Mouse (Mus musculus) right cerebral cortex, postnatal 10 days (tissue): ENCODE data around the gene Pde4c.

Source experiments
- DNase-seq, 2 experiments: peaks; one replicate each; pipeline ENCODE4 v3.0.0; 2021; ENCODE audit warnings: low spot score in 2 of 2

Pde4c gene

GRCm38 (mm10) chr8:70723486-70724210, at the start of gene Pde4c:
Gene Pde4c, plus strand, starts transcription at chr8:70723720.
- DNase-seq: no peak

GRCm38 (mm10) chr8:70674109-70674508, 49.4 kb upstream of the Pde4c start:
- DNase-seq: no peak

DNA sequence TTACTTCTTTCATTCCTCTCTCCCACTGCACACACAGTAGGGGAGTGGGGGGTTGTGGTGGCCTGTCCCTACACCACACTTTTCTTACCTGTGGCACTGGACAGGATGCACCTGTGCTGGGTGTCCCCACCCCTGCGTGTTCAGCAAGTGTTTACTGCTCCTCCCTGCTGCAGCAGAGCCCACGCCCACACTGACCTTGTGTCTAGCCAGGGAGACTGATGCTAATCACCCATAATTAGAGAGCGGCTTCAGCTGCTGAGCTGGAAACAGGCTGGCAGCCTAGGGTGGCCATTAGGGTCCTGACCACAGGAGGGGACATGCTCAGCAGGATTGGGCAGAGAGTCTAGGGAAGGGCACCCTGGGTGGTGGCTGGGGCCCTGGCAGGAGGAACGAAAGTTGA, 48.8 kb upstream of the Pde4c start:
- no peak for DNase-seq

DNA sequence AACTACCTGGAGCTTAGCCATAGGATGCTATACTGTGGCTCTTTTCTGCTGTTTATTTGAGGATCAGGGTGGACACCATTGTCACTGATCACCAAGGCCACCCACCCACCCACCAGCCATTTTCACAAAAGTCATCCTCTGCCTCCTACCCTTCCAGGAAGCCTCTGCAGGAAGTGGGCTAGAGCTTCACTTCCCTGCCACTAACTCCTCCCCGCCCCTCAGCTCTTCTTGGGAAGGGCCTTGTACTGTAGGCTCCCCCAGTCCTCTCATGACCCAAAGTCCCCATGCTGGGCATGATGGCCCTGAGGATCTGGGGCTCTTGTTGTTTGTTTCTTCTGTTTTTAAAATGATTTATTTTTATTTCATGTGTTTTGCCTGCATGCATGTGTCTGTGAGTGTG, 48.2 kb upstream of the Pde4c start:
- no peak for DNase-seq

- no peak for DNase-seq
These were observed 46.0 kb upstream of the Pde4c start for GRCm38 (mm10) chr8:70677451-70678080.

DNA sequence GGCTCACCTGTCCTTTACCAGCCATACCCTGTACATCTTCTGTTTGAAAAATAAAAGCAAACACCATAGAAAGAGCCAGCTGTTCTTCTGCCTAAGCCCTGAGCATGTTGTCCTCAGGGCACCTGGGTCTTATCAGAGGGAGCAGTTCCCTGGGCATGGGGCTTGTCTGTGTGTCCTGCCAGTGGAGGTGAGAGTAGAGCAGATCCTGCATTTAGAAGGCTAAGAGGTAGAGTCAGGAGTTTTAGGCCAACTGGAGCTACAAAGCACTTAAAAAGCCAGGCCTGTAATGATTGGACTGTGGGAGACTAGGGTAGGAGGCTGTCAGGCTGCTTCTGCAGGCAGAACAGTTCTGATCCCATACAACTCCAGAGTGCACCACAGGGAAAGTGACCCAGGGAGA, 44.8 kb upstream of the Pde4c start:
- no peak for DNase-seq

- DNase-seq: no peak
These were observed 44.1 kb upstream of the Pde4c start for GRCm38 (mm10) chr8:70679404-70679803.

- DNase-seq: no peak
These were observed 43.5 kb upstream of the Pde4c start for GRCm38 (mm10) chr8:70680039-70680438.

DNA sequence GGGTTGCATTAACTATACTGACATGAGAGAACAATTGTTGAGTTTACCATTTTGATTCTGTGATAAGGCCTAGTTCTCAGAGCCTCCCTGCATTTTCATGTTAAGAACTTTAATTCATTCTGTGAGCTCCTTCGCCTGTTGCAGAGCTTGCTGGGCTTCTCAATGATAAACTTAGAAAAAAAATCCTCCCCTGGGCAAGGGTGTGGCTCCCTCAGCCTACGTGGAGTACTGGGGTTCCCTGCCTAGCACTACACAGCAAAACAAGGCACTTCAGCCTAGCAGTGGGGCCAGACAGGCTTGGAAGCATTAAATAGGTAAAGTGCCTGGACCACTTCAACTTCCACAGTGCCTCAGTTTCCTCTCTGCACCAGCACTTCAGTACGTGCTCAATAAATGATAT, 42.1 kb upstream of the Pde4c start:
- no peak for DNase-seq

GRCm38 (mm10) chr8:70682193-70682592, 41.3 kb upstream of the Pde4c start:
- no peak for DNase-seq

- DNase-seq: no peak
These were observed 40.8 kb upstream of the Pde4c start for GRCm38 (mm10) chr8:70682692-70683091.

- peak; percentile 80 to 92 for DNase-seq
These were observed 39.2 kb upstream of the Pde4c start for GRCm38 (mm10) chr8:70684291-70684690.

GRCm38 (mm10) chr8:70687576-70687975, 35.9 kb upstream of the Pde4c start:
- DNase-seq: no peak

DNA sequence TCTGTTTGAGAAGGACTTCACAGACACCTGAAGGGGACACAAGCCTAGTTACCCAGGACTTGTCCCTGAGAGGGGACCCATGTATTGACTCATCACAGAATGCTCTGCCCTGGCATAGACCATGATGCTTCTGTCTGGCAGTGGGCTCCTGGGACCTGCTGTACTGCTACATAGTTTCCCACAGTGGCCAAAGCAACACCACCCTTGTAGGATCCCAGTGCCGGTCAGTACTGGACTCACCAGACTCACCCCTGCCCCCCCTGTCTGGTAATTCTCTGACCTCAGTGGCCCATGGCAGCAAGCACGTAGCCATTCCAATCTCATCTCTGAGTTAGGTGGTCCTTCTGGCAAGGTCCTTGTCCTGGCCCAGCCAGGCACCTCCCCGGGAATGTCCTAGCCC, 35.4 kb upstream of the Pde4c start:
- no peak for DNase-seq

DNA sequence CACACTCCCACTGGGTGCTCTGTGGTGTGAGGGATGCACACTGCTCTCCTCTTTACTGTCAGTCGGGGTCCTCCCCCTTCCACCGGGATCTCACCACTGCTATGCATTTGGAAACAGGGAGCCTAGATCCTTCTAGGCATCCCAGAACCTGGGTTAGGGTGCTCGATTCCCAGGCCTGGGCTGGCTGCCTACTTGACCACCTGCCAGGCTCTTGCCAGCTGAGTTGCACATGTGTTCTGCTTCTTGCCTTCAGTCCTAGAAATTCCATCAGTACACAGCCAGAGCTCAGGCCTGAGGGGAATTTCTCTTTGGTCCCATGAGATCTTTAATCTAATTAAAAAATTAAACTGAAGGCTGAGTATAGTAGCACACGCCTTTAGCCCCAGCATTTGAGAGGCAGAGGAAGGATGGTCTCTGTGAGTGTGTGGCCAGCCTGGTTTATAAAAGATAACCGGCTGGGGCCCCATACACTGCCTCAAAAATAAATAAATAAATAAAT, 33.6 kb upstream of the Pde4c start:
- DNase-seq: no peak

- DNase-seq: no peak
These were observed 32.3 kb upstream of the Pde4c start for GRCm38 (mm10) chr8:70691230-70691629.

DNA sequence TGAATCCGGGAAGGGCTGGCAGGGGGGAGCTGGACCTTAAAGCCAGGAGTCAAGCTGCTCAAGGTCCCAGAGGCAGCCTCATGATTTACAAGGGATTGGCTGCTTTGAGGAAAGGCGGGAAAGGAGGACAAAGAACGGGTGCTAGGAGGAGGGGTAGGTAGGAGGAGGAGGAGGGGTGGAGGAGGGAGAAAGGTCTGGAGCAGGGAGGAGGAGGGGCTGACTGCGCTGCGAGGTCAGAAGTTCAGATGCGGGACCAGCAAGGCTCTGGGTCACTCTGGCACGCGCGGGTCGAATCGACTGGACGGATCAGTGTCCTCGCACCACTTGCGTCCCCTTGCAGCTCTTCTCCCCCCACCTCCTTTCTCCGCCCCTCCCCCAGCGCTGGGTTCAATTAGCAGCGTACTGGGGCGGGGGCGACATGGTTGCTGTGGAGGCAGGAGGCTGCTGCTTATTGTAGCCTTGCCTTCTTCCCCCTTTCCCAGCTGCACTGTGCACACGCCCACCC, 31.7 kb upstream of the Pde4c start:
- DNase-seq: peak in 1 of 2 experiments; percentile 65

- no peak for DNase-seq
These were observed 29.9 kb upstream of the Pde4c start for GRCm38 (mm10) chr8:70693636-70694035.

DNA sequence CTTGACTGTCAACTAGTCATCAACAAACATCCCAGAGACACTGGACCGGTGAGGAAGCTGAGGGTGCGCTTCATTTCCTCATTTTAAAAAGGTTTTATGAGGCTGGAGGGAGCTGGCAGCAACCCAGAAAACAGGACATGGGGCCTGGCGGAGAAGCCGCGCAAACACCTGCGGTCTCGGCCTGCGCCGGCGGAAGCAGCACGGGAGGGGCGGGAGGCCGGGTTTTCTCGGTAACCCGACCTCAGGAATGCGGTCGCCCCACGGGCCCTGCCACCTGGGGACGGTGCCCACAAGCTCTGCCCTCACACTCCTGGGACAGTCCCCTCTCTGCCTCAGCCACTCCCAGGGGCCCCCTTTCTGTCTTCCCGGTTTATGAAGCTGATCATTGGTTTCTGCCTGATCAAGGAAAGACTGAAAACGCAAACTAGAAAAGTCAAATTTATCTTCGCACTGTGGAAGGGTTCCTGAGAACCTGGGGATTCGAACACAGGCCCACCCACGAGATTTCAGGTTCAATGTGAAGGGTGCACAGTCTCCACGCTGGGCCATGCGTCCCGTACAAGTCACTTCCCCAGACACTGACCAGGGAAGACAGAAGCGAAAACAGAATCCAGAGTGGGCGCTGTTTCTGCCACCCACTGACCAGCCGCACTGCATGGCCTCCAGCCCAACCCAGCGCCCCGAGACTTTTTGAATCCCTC, 28.1 kb upstream of the Pde4c start:
- DNase-seq: no peak

DNA sequence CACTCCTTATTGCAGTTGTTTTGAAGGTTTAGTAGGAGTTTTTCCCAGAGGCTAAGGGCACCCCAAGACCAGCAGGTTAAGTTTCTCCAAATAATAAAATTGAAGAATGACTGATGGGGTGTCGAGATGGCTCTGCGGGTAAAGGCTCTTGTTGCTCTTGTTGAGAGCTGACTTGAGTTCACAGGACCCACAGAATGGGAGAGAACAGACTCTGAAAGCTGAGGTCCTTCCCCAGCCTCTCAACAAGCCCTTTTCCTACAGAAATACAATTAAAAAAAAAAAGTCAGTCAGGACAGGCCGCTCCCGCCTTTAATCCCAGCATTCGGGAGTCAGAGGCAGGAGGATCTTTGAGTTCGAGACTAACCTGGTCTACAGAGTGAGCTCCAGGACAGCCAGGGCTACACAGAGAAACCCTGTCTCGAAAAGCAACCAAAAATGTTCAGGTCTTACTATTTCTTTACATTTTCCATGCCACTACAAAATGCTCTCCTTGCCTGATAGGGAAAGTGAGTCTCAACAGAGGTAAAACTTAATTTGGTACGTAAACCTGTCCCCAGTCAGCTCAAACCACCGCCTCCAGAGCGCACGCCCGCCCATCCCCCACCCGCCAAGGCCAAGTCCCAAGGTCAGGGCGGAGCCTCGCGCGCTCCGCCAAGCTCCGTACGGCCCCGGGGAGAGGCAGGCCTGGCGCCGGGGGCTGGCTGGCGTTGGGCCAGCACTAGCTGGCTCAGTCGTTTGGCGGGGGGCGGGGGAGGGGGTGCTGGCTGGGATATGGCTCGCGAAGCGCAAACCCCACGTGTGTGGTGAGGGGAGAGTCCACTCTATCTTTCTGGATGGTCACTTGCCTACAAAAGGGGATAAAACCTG, 27.3 kb upstream of the Pde4c start:
- DNase-seq: peak in 1 of 2 experiments; percentile 67

DNA sequence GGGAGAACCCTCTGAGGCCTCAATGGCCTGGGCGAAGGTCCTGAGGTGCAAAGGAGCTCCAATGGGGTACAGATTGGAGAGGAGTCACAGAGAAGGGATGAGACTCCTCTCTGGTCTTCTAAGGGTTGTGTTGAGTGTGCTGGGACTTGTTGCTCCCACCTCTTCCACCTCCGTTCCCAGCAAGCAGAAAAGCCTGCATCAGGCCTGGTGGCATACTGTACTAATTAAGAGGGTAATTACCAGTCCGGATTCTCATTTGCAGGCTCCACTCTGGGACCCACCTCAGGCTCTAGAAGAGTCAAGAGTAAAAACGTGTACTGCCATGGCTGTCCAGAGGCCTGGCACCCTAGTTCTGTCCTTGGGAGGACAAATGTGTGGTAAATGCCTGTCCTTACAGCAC, 26.6 kb upstream of the Pde4c start:
- no peak for DNase-seq
